Mouse (Mus musculus): ENCODE data around the gene Grtp1.

DNA sequence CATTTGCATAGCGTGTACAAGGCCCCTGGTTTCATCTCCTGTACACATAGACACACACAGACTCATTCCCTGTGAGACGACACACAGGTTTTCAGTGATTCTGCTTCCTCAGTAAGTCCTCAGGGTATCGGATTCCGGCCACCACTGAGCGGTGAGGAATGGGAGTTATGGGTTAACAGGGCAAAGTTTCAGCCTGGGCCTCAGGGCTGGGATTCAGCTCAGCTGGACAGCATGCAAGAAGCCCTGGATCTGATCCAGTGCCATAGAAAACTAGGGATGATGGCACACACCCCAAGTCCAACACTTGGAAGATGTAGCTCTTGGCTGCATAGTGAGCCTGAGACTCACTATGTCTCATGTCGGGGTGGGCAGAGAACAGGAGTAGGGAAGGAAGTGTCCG, 20.5 kb downstream of the Grtp1 start:
- no peak for TF ChIP-seq CTCF (conservative IDR thresholded peaks at IDR 0.05; ENCODE audit: insufficient read depth, insufficient read length, low read depth, low read length)
- TF ChIP-seq POLR2A (IDR thresholded peaks at IDR 0.05; ENCODE audit: low read depth, low read length): no peak

All from kidney, adult 2 months (tissue).